Mouse (Mus musculus): ENCODE results near the gene Tmem92.
A peak's percentile ranks its signal among the peaks of the same experiment; 100 is the strongest.
"Not testable (repeated sequence)": the region's sequence is repeated elsewhere in the genome, so short reads cannot be mapped to it uniquely, and the experiment has no call there.

The Tmem92 gene

DNA sequence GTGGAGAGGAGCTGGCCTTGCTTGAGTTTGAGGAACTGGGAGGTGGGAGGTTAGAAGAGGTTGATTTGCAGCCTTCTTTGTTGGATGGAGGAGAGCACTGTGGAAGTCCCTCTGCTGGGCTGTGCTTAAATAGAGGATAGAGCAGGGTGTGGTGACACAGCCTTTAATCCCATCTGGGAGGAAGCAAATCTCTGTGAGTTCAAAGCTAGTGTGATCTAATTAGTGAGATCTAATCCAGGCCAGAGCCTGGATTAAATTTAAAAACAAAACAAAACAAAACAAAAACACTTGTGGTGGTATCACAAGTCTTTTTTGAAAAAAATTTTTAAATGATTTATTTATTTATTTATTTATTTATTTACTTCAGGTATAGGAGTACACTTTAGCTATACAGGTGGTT is at the start of gene Tmem92:
Gene Tmem92 (minus strand): TSS at position 101 of the 400 bp plus-strand sequence.
- no peak for DNase-seq (ENCODE audit: low spot score)

DNA sequence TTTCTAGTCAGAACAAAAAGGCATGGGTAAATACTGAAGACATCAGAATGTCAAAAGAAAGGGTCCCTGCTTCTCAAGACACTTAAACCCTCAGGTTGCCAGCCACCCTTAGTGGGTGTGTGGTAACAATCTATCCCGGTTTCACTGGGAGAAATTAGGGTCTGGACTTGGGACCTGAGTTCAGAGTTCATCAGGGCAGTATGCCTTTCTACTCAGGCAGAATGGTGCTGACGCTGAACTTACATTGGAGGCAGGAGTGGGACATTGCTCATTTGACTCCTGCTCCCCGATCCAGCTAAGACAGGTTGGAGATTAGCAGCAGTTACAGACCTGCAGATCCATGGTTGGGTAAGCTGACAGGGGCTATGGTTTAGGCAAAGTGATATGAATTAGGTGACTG is 46.5 kb upstream of the Tmem92 start:
- DNase-seq (ENCODE audit: low spot score), result no peak

DNA sequence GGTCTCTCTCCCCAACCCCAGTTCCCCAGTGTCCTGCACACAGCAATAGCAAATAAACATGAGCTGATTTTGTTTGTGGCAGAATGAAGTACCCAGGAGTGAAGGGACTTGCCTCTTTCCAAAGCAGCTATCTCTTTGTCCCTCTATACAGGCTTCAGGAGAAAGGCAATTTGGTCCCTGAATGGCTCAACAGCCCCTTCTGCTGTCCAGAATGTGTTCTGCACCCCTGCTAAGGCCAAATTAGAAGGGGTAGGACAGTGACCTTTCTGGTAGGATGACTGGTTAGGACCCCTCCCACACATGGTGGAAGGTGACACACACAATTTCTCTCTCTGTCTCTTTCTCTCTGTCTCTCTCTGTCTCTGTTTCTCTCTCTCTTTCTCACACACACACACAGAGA is 36.9 kb upstream of the Tmem92 start:
- DNase-seq (ENCODE audit: low spot score), result peak; percentile 27

DNA sequence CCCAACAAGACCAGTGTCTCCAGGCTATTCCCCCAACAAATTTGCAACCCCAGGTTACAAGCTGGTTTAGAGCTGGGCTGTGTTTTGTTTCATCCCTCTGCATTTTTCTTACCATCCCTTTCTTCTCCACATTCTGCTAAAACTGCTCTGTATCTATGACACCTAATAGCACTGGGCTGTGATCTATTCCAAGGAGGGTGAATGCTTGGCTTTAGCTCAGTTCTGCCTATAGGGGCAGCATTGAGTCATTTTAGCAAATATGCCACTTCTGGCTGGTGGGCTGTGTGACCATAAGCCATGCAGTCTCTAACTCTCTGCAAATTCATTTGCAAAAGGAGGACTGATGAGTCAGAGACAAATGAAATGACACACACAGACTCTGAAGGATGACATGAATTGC is 36.4 kb upstream of the Tmem92 start:
- peak; percentile 24 for DNase-seq (ENCODE audit: low spot score)

DNA sequence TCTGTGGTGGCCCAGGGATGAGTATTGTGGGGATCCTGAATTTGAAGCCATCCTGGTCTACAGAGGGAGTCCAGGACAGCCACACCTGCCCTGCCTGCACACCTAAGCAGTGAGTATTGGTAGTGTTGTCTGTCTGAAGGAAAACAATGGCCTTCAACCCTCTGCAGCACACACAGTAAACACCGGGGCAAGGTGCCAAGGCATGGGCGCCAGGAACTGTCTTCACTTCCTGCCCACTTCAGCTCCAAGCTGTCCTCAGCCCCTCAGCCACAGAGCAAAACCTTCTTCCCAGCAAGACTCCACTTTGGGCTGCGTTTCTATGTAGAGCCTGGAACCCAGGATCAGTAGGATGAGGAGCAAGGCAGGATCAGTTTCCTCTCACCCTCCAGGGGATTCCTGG is 29.0 kb upstream of the Tmem92 start:
- not testable (repeated sequence) for DNase-seq (ENCODE audit: low spot score)

DNA sequence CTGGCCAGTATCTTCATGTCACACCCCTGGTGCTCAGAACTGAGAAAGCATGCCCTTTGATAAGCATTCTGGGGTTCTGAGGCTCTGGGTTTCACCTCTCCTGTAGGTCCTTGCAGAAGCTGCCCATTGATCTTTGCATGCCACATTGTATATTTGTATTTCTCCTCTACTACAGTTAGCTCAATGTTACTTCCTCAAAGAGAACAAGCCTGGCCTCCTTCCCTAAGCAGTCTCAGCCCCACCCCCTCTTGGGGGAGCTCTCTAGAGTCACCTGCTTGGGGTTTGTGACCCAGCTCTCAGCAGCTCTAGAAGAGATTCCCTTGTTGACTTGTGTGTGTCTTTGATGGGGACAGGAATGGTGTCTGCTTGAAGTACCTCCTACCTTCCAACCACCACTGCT is 9.2 kb upstream of the Tmem92 start:
- no peak for DNase-seq (ENCODE audit: low spot score)

DNA sequence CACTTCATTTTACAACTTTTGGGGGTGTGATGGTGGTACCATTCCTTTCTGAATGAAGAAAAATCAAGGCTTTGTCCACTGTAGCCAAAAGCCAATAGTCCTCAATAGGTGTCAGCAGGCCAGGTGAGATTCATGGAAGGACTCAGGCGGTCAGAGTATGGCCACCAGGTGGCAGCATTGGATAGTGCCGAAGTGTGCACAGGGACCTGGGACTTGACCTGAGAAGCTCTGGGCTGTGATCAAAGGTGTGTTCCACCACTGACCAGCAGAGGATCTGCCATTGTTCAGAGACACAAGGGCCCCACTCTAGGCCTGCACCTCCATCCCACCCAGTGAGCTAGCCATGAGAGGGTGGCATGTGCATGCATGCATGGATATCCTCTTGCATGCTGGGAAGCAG is 2.7 kb upstream of the Tmem92 start:
- peak; percentile 79 for DNase-seq (ENCODE audit: low spot score)

DNA sequence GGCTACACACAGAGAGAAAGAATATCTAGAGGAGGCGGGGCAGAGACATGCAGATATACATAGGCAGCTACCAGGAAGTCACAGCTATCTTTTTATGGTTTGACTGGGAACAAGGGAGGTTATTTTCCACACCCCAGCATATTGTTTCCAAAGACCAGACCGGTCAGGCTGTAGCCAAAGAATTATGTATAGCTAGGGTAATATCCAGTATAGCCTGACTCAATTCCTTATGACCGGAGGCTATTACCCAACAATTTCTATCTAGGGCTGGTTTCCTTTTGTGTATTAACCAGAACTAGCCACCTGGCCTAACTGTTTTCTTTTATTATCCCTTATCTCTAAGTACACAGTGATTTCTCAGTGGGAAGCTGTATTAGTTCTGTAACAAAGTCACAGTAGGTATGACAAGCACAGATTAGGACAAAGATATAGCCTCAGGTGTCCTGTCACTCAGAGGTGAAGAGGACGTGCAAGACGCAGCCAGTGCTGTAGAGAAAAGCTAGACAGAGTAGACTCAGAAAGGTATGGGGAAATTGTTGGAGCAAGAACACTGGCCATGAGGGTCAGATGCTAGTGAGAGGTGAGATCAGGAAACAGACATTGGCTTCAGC is 7.5 kb downstream of the Tmem92 start:
- no peak for DNase-seq (ENCODE audit: low spot score)

DNA sequence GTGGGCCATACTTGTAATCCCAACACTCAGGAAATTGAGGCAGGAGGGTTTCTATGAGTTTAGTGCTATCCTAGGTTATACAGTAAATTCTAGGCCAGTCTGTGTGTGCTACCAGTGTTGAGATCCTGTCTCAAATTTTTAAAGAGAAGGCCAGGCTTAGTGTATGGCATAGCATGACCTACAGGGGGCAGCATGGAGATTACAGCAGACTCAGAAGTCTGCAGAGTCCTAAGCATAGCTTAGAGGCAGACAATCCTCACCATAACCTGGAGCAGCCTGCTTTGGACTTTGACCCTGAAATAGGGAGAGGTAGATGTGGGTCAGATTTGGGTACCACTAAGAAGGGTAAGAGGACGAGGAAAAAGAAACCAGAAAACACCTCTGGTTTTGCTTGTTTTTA is 8.7 kb downstream of the Tmem92 start:
- DNase-seq (ENCODE audit: low spot score), result peak; percentile 23

DNA sequence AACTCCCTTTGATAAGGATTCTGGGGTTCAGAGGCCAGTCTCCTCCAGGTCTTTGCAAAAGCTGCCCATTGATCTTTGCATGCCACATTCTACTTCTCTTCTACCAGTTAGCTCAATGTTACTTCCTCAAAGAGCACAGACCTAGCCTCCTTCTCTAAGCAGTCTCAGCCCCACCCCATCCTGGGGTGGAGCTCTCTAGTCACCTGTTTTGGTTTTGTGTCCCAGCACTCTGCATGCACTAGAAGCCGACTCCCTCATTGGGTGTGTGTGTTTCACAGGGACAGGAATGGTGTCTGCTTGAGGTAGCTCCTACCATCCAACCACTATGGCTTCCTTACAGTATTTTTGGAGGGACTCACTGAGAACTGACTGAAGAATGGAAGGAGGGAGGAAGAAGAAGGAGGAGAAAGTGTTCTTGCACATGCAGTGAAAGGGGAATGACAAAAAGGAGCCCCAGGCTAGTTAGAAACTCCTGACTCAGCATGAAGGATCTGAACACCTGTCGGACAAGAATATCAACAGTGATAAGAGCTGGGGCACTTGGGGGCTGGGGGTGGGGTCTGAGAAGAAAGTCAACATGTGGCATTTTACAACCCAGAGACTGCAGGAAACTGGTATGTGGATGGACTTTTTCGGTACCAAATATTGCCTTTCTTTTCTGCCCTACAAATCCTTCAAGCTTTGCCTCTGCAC is 10.0 kb downstream of the Tmem92 start:
- no peak for DNase-seq (ENCODE audit: low spot score)

DNA sequence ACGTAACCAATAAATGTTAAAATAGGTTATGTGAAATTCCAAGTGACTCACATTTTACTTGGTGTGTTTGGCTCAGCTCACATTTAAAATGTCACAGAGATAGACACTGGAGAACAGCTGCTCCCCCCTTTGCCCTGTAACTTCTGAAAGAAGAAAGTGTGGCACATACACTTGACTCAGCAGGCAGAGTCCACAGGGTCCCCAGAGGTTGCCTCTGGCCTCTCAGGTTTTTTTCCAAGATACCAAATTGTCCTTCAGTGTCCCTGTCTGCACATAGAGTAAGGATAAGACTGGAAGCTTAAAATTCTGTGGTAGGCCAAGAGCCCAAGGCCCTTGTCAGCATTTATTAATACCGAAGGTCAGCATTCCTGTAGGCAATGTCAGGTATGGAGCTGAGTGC is 15.3 kb downstream of the Tmem92 start:
- no peak for DNase-seq (ENCODE audit: low spot score)

DNA sequence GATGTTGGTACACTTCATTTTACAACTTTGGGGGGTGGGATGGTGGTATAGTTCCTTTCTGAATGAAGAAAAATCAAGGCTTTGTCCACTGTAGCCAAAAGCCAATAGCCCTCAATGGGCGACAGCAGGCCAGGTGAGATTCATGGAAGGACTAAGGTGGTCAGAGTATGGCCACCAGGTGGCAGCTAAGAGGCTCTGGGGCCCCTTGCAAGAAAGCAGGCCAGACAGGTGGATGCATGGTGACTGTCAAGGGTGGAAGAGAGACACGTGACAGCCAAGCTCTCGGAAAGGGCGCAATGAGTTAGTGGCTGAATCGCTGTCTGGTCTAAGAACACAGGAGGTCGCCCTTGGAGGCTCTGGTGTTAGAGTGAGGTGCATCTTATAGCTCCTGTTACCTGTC is 19.7 kb downstream of the Tmem92 start:
- no peak for DNase-seq (ENCODE audit: low spot score)

DNA sequence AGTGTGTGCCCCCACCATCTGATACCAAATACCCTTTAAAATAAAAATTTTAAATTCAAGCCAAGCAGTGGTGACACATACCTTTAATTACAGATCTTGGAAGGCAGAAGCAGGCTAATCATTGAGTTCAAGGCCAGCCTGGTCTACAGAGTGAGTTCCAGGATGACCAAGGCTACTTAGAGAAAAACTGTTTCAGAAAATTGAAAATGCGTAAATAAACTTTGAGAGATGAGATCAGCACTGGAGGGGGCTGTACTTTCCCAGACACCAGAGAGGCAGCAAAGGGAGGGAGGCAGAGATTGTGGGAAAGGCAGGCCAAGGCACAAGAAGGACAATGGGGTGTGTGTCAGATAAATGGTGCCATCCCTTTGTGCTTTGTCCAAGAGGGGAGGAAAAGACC is 20.2 kb downstream of the Tmem92 start:
- DNase-seq (ENCODE audit: low spot score), result no peak

DNA sequence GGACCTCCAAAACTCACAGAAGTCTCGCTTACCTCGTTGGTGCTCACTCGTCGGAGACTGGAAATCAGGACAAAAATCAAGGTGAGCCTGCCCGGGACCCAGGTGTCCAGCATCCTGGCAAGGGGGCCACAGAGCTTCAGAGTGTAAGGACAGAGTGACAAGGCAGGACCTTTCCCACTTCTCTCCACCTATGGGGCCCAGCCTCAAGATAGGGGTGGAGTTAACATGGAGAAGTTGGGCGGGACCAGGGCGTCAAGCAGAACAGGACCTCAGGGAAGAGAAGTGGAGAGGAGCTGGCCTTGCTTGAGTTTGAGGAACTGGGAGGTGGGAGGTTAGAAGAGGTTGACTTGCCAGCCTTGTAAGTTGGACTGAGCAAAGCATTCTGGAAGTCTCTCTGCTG is 21.7 kb downstream of the Tmem92 start:
- DNase-seq (ENCODE audit: low spot score), result no peak

DNA sequence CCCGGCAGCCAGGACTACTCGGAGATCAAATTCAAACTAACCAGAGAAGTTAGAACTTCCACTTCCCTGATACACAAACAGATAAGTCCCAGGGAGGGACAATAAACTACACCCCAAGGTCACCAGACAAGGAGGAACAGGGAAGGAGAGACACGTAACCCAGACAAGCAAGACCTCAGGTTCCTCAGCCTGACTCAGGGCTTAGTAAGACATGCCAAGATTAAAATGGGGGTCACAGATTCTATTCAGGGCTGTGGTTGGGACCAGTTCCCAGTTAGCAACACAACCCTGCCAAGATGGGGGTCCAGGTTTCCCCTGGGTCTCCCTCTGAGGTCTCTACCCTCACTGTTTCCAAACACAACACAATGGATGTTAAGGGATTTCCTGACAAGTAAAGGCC is 22.1 kb downstream of the Tmem92 start:
- DNase-seq (ENCODE audit: low spot score), result no peak

DNA sequence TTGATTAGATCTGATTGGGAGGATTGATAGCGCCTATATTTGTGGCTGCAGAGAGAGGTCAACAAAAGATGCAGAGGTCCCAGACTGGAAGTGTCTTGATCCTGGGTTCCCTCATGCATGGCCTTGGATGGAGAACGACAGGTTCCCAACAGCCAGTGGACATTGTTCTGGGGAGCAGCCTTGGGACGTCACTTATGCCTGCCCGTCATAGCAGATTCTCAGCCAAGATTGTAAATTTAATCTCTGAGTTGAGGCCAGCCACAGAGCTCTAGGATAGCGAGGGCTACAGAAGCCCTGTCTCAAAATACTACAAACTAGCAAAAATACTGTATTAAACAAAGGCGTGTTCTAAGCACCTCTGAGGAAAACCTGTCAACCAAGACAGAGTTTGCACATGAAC is 22.6 kb downstream of the Tmem92 start:
- no peak for DNase-seq (ENCODE audit: low spot score)

DNA sequence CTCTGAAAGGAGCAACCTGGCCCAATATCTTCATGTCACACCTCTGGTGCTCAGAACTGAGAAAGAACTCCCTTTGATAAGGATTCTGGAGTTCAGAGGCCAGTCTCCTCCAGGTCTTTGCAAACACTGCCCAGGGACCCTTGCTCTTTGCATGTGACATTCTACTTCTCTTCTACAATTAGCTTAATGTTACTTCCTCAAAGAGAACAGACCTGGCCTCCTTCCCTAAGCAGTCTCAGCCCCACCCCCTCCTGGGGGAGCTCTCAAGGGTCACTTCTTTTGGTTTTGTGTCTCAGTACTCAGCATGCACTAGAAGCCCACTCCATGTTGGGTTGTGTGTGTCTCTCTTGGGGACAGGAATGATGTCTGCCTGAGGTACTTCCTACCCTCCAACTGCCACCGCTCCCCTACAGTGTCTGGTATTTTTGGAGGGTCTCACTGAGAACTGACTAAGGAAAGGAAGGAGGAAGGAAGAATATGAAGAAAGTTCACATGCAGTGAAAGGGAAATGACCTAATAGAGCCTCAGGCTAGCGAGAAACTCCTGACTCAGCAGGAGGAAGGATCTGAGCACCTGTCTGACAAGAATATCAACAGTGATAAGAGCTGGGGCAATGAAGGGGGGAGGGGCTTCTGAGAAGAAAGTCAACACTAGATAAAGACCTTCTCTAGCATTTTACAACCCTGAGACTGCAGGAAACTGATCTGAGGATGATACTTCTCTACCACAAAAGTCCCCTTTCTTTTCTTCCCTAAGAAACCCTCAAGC is 29.4 kb downstream of the Tmem92 start:
- no peak for DNase-seq (ENCODE audit: low spot score)

DNA sequence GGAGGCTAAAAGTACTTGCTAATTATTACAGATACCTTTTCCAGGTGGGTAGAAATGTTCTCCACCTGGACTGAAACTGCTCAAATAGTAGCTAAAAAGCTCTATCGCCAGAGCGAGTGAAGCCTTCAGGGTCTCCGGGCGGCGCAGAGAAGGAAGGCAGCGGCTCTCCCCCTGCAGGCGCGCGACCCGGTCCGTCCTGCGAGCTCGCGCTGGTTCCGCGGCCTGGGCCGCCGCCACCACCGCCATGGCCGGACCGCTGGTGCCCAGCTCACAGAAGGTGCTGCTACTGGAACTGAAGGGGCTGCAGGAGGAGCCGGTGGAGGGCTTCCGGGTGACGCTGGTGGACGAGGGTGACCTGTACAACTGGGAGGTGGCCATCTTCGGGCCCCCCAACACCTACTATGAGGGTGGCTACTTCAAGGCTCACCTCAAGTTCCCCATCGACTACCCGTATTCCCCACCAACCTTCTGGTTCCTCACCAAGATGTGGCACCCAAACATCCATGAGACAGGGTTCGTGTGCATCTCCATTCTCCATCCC is 40.7 kb downstream of the Tmem92 start, which contains the start of gene Cdc34b:
Gene Cdc34b (plus strand): TSS at position 51 of the 541 bp plus-strand sequence.
- no peak for DNase-seq (ENCODE audit: low spot score)

DNA sequence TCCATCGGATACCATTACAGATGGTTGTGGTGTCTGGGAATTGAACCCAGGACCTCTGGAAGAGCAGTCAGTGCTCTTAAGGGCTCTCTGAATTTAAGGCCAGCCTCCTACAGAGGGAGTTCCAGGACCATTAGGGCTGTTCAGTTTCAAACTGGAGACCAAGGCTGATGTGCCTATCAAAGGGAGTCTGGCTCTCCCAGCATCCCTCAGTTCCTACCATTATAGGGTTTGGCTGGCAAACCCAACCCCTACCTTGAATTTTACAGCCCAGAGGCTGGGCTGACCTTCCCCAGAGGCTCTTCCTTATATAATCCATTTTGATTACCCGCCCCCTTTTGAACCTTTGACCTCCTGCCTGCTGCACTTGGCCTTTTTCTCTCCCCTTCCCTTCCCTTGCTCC is 46.8 kb downstream of the Tmem92 start:
- no peak for DNase-seq (ENCODE audit: low spot score)

DNA sequence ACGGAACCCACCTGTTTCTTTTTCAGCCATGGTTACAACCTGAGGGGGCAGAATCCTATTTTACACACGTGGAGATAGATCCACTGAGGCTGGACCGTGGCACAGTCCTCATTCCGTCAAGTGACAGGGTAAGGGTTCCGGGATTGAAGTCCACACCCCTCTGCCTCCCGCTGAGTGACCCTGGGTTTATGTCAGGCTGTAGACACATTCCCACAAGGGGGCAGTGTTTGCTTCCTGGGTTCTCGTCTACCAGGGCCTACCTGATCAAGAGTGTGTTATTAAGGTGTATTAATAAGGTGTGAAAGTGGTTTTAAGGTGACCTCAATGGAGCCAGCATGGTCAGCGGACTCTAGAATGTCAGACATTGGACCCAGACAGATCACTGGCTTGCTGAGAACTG is 49.7 kb downstream of the Tmem92 start:
- peak; percentile 42 for DNase-seq (ENCODE audit: low spot score)

DNA sequence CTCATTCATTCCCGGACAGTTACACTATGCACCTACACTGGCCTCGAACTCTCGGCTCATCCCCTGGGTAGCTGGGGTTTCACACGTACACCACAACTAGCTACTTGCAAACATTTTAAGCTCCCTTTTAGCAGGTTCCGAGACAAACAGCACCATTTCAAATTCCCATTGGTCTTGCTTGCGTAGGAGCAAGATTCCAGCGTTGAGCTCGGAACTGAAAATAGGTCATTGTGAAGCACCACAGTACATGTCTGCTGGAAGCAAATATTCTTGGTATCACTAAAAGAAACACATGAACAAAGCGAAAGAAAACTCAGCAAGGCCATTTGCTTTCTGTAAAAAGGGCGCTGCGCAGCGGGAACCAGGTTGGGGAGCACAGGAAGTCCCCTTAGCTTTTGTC is 51.3 kb downstream of the Tmem92 start:
- no peak for DNase-seq (ENCODE audit: low spot score)

DNA sequence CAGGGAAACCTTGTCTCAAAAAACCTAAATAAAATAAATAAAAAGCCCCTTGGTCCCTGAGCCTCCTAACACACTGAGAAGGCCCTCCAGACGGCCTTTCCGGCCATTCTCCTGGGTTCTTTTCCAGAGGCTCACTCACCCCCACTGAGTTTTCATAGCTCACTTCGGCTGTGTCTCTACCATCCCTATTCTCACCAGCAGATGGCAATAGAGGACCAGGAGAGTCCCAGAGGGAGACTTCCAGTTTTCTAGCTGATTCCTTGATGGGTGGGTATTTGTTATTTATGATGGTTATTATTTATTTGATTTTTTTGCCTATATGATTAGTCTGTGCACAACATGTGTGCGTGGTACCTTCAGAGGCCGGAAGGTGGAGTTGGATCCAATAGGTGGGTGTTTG is 52.2 kb downstream of the Tmem92 start:
- peak; percentile 70 for DNase-seq (ENCODE audit: low spot score)

DNA sequence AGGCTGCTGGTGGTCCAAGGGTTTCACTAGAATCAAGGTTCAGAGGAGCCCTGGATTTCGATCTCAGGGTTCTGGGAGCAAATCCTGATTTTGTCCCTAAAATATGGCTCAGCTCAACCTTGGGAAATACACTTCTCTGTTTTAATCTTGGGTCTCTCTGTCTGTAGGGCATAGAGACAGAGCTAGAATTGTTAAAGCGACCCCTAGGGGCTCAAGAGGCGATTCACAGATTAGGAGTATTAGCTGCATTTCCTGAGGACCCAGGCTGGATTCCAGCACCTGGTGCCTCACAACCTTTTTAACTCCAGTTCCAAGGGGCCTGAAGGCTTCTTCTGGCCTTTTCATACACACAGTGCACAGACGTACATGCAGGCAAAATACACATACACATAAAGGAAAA is 52.9 kb downstream of the Tmem92 start:
- no peak for DNase-seq (ENCODE audit: low spot score)
